Mouse (Mus musculus) brain, embryonic 14.5 days (tissue): ENCODE data around the gene Akt2.

Experiments
- CTCF ChIP-seq: fragments of 200-500 bp; IDR thresholded peaks from 2 replicates; pipeline ENCODE4 v1.5.1; 2012; ENCODE audit warnings: inconsistent platforms, mild to moderate bottlenecking, moderate library complexity, borderline replicate concordance; ENCODE audit not compliant: insufficient read depth, insufficient read length; ENCODE audit errors: extremely low read depth
- POLR2A ChIP-seq: fragments of 200-500 bp; IDR thresholded peaks from 2 replicates; pipeline ENCODE4 v1.6.1; 2012; ENCODE audit warnings: mild to moderate bottlenecking, inconsistent platforms, borderline replicate concordance; ENCODE audit not compliant: poor library complexity, insufficient read depth, insufficient read length, severe bottlenecking; ENCODE audit errors: extremely low read depth

DNA sequence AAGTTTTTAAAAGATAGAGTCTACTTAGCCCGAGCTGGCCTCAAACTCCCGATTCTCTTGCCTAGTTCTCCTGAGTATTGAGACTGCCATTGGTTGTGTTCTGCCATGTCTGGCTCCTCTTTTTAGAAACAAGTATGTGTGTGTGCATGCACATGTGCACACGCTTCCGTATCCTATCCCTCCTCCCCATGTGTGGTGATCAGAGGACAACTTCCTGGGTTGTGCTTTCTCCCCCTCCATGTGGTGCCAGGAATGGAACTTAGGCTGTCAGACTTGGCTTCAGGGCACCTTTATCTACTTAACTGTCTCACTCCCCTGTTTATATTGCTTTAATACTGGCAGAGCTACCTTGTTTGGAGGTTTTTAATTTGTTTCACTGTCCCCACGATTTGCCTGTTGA is 93.9 kb downstream of the Akt2 start:
- TF ChIP-seq CTCF: no peak
- no peak for TF ChIP-seq POLR2A
